Mouse (Mus musculus) intestine, embryonic 14.5 days (tissue): Measurements from ENCODE around the gene Fzd1. TPM values are rescaled to one million over a fixed set of nuclear protein-coding genes. Genes with fewer than 3 reads are reported as not detected.

Experiments used
- ATAC-seq: fragments of 200-750 bp; cut with Nextera tagmentation; replicated peaks from 2 replicates; pipeline ENCODE4 v1.8.0; 2017; ENCODE audit warnings: low read depth, moderate number of reproducible peaks, moderate TSS enrichment, moderate library complexity; ENCODE audit not compliant: low FRiP score, low TSS enrichment
- DNase-seq: peaks from one replicate; pipeline ENCODE4 v3.0.0-alpha.2; 2018; ENCODE audit warnings: low spot score
- H3K27ac ChIP-seq: fragments of 300-500 bp; sonication (generic); 2 replicates; pipeline ENCODE4 v1.5.1; 2014; ENCODE audit warnings: low read depth, mild to moderate bottlenecking, control low read depth
- H3K27me3 ChIP-seq: fragments of 300-500 bp; sonication (generic); replicated peaks from 2 replicates; pipeline ENCODE4 v1.6.1; 2014; ENCODE audit warnings: low read length, control low read depth; ENCODE audit not compliant: control insufficient read depth, insufficient read depth
- H3K36me3 ChIP-seq: fragments of 300-500 bp; sonication (generic); 2 replicates; pipeline ENCODE4 v1.6.1; 2014; ENCODE audit warnings: low read length, control low read depth; ENCODE audit not compliant: control insufficient read depth, insufficient read depth
- H3K4me1 ChIP-seq: fragments of 300-500 bp; sonication (generic); replicated peaks from 2 replicates; pipeline ENCODE4 v1.6.1; 2014; ENCODE audit warnings: low read length, control low read depth, mixed read lengths; ENCODE audit not compliant: control insufficient read depth, insufficient read depth
- H3K4me2 ChIP-seq: fragments of 300-500 bp; sonication (generic); 2 replicates; pipeline ENCODE4 v1.6.1; 2014; ENCODE audit warnings: low read length
- H3K4me3 ChIP-seq: fragments of 300-500 bp; sonication (generic); 2 replicates; pipeline ENCODE4 v1.5.1; 2014; ENCODE audit warnings: low read depth, low read length, control low read depth, mixed read lengths
- H3K9ac ChIP-seq: fragments of 300-500 bp; sonication (generic); 2 replicates; pipeline ENCODE4 v1.6.1; 2014; ENCODE audit warnings: mild to moderate bottlenecking, low read length
- H3K9me3 ChIP-seq: fragments of 300-500 bp; sonication (generic); 2 replicates; pipeline ENCODE4 v1.6.1; 2016; ENCODE audit warnings: low read length, control low read depth; ENCODE audit not compliant: control insufficient read depth
- WGBS: fragments of 180-500 bp; shearing (Covaris S2); extraction: QIAGEN DNeasy Blood & Tissue Kit; methylation state at CpG from one replicate; pipeline ENCODE4 v1.1.7; 2014; 5-methylcytosine and 5-hydroxymethylcytosine counted together
- polyA plus RNA-seq: library from polyadenylated mRNA; unstranded; fragments of >200 nt; fragmentation: Nextera tagmentation; extraction: Ambion mirVana; gene quantifications from 2 replicates; pipeline ENCODE4 v1.2.1, GENCODE M21; 2014

Fzd1 gene
- 22.0 and 22.8 TPM in 2 replicates for polyA plus RNA-seq

DNA sequence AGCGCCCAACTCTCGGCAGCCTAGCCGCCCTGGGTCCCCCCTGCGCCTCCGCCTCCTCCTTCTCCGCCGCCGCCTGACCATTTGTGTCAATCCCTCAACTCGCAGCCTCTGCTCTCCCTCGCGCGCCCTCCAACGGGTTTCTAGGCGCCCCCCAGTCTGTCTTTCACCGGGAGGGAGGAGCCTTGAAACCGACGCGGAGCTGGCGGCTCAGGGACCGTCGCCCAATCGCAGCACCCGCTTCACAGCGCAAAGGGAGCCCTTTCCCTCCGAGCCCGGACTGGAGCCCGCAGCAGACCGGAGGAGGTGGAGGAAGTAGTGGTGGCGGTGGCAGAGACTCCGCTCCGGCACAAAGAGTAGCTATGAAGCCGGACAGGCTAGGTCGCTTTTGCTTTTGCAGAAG is at the start of gene Fzd1:
Gene Fzd1, minus strand, starts transcription at position 134 of the 400 bp plus-strand sequence.
- H3K36me3 ChIP-seq = peaks cover 11% of the 10 kb centered on the region
- 0% methylated on average over 25 of the region's 33 CpGs for WGBS
- peak; percentile 95 for DNase-seq
- peak; percentile 93 for ATAC-seq
- no peaks in the 10 kb centered on the region for H3K27me3 ChIP-seq
- peak within 1 kb of the TSS; percentile 98 for H3K27ac ChIP-seq
- peak within 1 kb of the TSS; percentile 95 for H3K9ac ChIP-seq
- no peaks in the 10 kb centered on the region for H3K9me3 ChIP-seq
- H3K4me1 ChIP-seq = peaks cover 9% of the 10 kb centered on the region
- H3K4me3 ChIP-seq = peak within 1 kb of the TSS; percentile 91
- H3K4me2 ChIP-seq = peak within 1 kb of the TSS; percentile 80

DNA sequence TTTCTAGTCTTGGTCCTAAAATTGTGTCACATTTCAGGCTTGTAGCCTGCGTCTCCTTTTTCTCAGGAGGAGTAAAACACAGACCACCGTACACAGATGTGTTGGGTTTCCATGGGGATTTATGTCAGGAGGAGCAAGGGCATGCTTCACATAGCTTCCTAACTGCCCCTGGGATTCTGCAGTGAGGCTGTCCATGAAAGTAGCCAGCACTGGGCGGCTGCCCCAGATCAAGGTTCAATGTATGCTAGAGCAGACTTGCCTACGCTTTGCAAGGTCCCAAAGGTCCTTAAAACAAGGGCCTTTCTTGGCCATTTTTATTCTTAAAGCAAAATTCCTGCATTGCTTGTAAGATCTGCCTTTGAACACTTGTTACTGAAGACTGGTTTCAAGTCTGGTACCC is 47.4 kb upstream of the Fzd1 start:
- Histone ChIP-seq H3K9ac (no peak overlapping the region), H3K9me3 (no peaks in the 10 kb centered on the region), H3K4me2 (no peak overlapping the region), H3K27me3 (no peaks in the 10 kb centered on the region), H3K27ac (no peak overlapping the region), H3K36me3 (no peaks in the 10 kb centered on the region), H3K4me3 (no peak overlapping the region), H3K4me1 (no peaks in the 10 kb centered on the region)
- 58% methylated on average over 4 of the region's 4 CpGs for WGBS
- ATAC-seq (no peak), DNase-seq (no peak)

DNA sequence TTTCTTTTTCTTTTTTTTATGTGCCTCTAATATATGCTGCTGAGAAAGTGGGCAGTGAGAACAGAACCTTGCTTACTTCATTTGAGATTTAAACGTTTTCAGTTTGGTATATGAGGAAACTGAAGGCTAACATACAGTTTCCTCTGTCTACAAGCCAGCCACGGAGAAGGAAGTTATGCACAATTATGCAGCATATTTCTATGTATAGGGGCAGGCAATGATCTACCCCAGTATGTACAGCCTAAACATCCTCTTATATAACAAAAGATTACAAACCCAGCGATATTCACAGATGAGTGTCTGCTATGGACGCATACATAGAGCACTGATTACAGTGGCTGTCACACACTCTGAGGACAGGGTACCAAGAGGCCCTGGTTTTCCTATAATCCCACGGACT is 45.9 kb upstream of the Fzd1 start:
- H3K9ac ChIP-seq = no peak overlapping the region
- no peak overlapping the region for H3K4me3 ChIP-seq
- no peaks in the 10 kb centered on the region for H3K27me3 ChIP-seq
- no peak overlapping the region for H3K27ac ChIP-seq
- no peaks in the 10 kb centered on the region for H3K4me1 ChIP-seq
- DNase-seq (no peak), ATAC-seq (no peak)
- no peaks in the 10 kb centered on the region for H3K36me3 ChIP-seq
- no peak overlapping the region for H3K4me2 ChIP-seq
- no peaks in the 10 kb centered on the region for H3K9me3 ChIP-seq
- 69% methylated on average over 5 of the region's 5 CpGs for WGBS

DNA sequence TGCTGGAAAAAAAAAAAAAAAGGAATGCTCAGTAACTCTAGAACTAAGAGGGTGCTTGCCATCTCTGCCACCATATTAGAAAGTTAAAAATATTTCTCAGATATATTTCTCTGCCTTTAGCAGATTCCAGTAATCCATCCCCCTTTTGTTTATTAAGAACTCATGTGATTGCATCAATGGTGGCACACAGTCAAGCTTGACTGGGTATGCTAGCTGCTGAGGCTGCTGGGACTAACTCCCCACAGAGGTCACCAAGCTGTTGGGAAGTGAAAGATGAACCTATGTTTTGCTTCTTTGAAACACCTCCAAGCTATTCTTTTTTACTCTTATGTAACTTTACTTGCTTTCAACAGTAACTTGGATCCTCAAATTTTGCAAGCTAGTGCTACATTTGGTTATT is 44.1 kb upstream of the Fzd1 start:
- Histone ChIP-seq H3K27ac (no peak overlapping the region), H3K9ac (no peak overlapping the region), H3K4me1 (no peaks in the 10 kb centered on the region), H3K27me3 (no peaks in the 10 kb centered on the region), H3K4me3 (no peak overlapping the region), H3K36me3 (no peaks in the 10 kb centered on the region), H3K4me2 (no peak overlapping the region), H3K9me3 (no peaks in the 10 kb centered on the region)
- DNase-seq (no peak), ATAC-seq (no peak)

DNA sequence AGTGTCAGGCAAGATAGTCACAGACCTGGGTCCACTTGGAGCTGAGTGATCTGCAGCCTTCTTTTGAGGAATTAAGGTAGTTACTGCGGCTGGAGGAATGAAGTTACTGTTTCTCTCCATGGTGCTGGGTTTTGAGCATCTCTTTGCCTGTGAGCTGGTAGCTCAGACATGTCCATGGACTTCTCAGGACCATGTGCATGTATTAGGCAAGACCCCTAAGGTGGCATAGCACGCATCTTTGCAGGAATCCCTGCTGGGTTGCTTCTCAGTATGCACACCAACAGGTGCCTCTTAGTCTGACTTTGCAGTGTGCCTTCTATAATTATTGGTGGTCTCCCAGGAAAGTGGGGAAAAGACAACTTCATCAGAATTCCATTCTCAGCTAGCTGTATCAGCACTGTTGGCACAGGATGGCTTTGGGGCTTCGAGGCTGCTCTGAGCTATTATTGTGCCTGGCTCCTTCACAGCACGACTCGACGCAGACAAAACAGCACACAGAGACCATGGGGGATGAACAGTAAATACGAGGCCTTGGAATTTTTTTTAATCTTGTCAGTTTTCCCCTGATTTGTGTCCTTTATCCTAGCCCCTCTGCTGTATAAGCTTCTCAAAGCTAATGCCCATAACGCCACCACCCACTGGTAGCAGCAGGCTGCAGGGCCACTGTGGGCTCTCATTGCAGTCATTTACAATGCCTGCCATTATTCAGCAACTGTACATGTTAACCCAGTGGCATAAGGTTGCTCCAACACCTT is 43.4 kb upstream of the Fzd1 start:
- Histone ChIP-seq H3K4me3 (no peak overlapping the region), H3K4me1 (no peaks in the 10 kb centered on the region), H3K27ac (no peak overlapping the region), H3K27me3 (no peaks in the 10 kb centered on the region), H3K9ac (no peak overlapping the region), H3K36me3 (no peaks in the 10 kb centered on the region), H3K9me3 (no peaks in the 10 kb centered on the region), H3K4me2 (no peak overlapping the region)
- no peak for ATAC-seq
- WGBS = 84% methylated on average over 8 of the region's 8 CpGs
- no peak for DNase-seq

DNA sequence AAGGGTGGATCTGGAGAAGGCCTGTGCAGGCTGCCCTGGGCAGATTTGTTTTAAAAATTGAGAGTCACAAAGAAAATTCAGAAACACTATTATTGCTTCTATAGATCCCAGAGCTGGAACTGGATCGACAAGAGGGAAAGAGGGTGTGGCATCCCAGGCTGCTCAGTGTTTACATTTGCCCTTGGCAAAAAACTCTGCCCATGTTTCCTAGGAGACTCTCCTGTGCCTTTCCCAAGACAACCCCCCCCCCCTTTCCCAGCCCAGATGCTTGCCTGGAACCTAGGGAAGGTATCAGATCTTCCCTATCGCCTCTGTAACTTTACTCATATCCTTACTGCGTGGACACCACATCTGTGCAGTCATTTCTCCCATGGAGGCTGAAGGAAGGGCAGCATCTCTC is 33.4 kb upstream of the Fzd1 start:
- DNase-seq (no peak), ATAC-seq (no peak)

DNA sequence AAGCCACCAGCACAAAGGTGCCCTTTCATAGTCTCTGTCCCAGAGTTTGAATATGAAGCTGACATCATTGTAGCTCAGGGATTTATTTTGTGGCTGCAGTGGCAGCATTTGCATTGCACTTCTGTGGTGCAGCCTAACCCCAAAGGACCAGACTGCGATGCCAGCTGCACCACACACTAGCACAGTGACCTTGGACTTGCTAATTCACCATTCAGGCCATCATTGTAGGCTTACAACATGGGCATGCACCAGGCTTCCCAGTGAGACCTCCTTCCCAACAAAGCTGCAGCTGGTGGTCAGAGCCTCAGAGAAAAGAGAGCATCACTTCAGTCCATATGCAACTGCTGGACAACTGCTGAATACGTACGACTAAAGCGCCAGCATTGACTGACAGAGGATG is 32.4 kb upstream of the Fzd1 start:
- Histone ChIP-seq H3K27me3 (no peaks in the 10 kb centered on the region), H3K36me3 (no peaks in the 10 kb centered on the region), H3K4me3 (no peak overlapping the region), H3K4me1 (no peaks in the 10 kb centered on the region), H3K4me2 (no peak overlapping the region), H3K27ac (no peak overlapping the region), H3K9ac (no peak overlapping the region), H3K9me3 (no peaks in the 10 kb centered on the region)
- ATAC-seq (no peak), DNase-seq (no peak)
- 92% methylated on average over 4 of the region's 4 CpGs for WGBS

More for the DNA sequence above, 33.4 kb upstream of the Fzd1 start:
- Histone ChIP-seq H3K4me1 (no peaks in the 10 kb centered on the region), H3K9me3 (no peaks in the 10 kb centered on the region), H3K4me2 (no peak overlapping the region), H3K27ac (no peak overlapping the region), H3K27me3 (no peaks in the 10 kb centered on the region), H3K4me3 (no peak overlapping the region), H3K9ac (no peak overlapping the region), H3K36me3 (no peaks in the 10 kb centered on the region)
- WGBS = 52% methylated on average over 3 of the region's 3 CpGs

DNA sequence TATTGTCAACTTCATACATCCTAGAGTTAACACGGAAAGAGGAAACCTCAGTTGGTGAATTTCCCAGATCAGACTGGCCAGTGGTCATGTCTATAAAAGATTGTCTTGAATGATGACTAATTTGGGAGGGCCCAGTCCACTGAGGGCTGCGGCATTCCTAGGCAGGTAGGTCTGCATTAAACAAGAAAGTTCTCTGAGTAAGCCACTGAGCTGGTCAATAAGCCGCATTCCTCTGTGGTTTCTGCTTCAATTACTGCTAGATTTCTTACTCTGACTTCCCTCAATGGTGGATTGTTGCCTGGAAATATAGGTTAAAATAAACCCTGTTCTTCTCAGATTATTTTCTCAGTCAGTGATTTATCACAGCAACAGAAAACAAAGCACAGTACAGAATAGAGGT is 30.6 kb upstream of the Fzd1 start:
- 84% methylated on average over 3 of the region's 3 CpGs for whole genome bisulfite sequencing
- no peaks in the 10 kb centered on the region for H3K27me3 ChIP-seq
- no peak overlapping the region for H3K27ac ChIP-seq
- ATAC-seq = no peak
- H3K4me2 ChIP-seq = no peak overlapping the region
- H3K36me3 ChIP-seq = no peaks in the 10 kb centered on the region
- no peak for DNase-seq
- H3K4me3 ChIP-seq = no peak overlapping the region
- no peak overlapping the region for H3K9ac ChIP-seq
- no peaks in the 10 kb centered on the region for H3K9me3 ChIP-seq
- no peaks in the 10 kb centered on the region for H3K4me1 ChIP-seq

DNA sequence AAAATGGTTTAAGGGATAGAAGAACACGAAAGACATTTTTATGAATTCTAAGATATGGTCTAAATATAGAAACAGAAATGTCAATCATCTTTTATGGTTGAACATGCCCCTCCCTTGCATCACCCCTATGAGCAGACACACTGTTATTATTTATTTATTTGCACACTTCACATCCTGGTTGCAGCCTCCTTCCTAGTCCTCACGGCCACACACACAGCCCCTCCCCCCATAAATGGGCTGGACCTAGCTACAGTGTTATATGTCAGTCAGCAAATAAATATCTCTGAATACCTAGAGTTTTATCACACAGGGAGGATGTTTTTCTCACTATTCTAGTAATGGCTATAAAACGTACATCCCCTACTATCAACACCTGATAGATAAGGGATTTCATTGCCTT is 29.0 kb upstream of the Fzd1 start:
- Histone ChIP-seq H3K27ac (no peak overlapping the region), H3K36me3 (no peaks in the 10 kb centered on the region), H3K4me2 (no peak overlapping the region), H3K4me1 (no peaks in the 10 kb centered on the region), H3K27me3 (no peaks in the 10 kb centered on the region), H3K4me3 (no peak overlapping the region), H3K9ac (no peak overlapping the region), H3K9me3 (no peaks in the 10 kb centered on the region)
- ATAC-seq (no peak), DNase-seq (no peak)
- 68% methylated on average over 3 of the region's 3 CpGs for WGBS
